Mouse (Mus musculus) intestine, embryonic 14.5 days (tissue): Measurements from ENCODE around the gene Cdk2ap2. TPM values are rescaled to one million over a fixed set of nuclear protein-coding genes. Genes with fewer than 3 reads are reported as not detected.

ENCODE experiments used
- ATAC-seq: fragments of 200-750 bp; cut with Nextera tagmentation; replicated peaks from 2 replicates; pipeline ENCODE4 v1.8.0; 2017; ENCODE audit warnings: low read depth, moderate number of reproducible peaks, moderate TSS enrichment, moderate library complexity; ENCODE audit not compliant: low FRiP score, low TSS enrichment
- DNase-seq: peaks from one replicate; pipeline ENCODE4 v3.0.0-alpha.2; 2018; ENCODE audit warnings: low spot score
- H3K27ac ChIP-seq: fragments of 300-500 bp; sonication (generic); 2 replicates; pipeline ENCODE4 v1.5.1; 2014; ENCODE audit warnings: low read depth, mild to moderate bottlenecking, control low read depth
- H3K27me3 ChIP-seq: fragments of 300-500 bp; sonication (generic); replicated peaks from 2 replicates; pipeline ENCODE4 v1.6.1; 2014; ENCODE audit warnings: low read length, control low read depth; ENCODE audit not compliant: control insufficient read depth, insufficient read depth
- H3K36me3 ChIP-seq: fragments of 300-500 bp; sonication (generic); 2 replicates; pipeline ENCODE4 v1.6.1; 2014; ENCODE audit warnings: low read length, control low read depth; ENCODE audit not compliant: control insufficient read depth, insufficient read depth
- H3K4me1 ChIP-seq: fragments of 300-500 bp; sonication (generic); replicated peaks from 2 replicates; pipeline ENCODE4 v1.6.1; 2014; ENCODE audit warnings: low read length, control low read depth, mixed read lengths; ENCODE audit not compliant: control insufficient read depth, insufficient read depth
- H3K4me2 ChIP-seq: fragments of 300-500 bp; sonication (generic); 2 replicates; pipeline ENCODE4 v1.6.1; 2014; ENCODE audit warnings: low read length
- H3K4me3 ChIP-seq: fragments of 300-500 bp; sonication (generic); 2 replicates; pipeline ENCODE4 v1.5.1; 2014; ENCODE audit warnings: low read depth, low read length, control low read depth, mixed read lengths
- H3K9ac ChIP-seq: fragments of 300-500 bp; sonication (generic); 2 replicates; pipeline ENCODE4 v1.6.1; 2014; ENCODE audit warnings: mild to moderate bottlenecking, low read length
- H3K9me3 ChIP-seq: fragments of 300-500 bp; sonication (generic); 2 replicates; pipeline ENCODE4 v1.6.1; 2016; ENCODE audit warnings: low read length, control low read depth; ENCODE audit not compliant: control insufficient read depth
- WGBS: fragments of 180-500 bp; shearing (Covaris S2); extraction: QIAGEN DNeasy Blood & Tissue Kit; methylation state at CpG from one replicate; pipeline ENCODE4 v1.1.7; 2014; 5-methylcytosine and 5-hydroxymethylcytosine counted together
- polyA plus RNA-seq: library from polyadenylated mRNA; unstranded; fragments of >200 nt; fragmentation: Nextera tagmentation; extraction: Ambion mirVana; gene quantifications from 2 replicates; pipeline ENCODE4 v1.2.1, GENCODE M21; 2014

The Cdk2ap2 gene
- polyA plus RNA-seq, 1 experiment from 2014 or later, result 103 TPM

- H3K36me3 ChIP-seq, result no peaks in the 10 kb centered on the region
- H3K4me2 ChIP-seq, result no peak overlapping the region
- H3K4me3 ChIP-seq, result no peak overlapping the region
- no peak overlapping the region for H3K9ac ChIP-seq
- no peak overlapping the region for H3K27ac ChIP-seq
- DNase-seq, result no peak
- no peaks in the 10 kb centered on the region for H3K9me3 ChIP-seq
- WGBS, result 74% methylated on average over 6 of the region's 6 CpGs
- no peak for ATAC-seq
- no peaks in the 10 kb centered on the region for H3K4me1 ChIP-seq
- no peaks in the 10 kb centered on the region for H3K27me3 ChIP-seq
Measured at GRCm38 (mm10) chr19:4072706-4073424, 24.1 kb upstream of the Cdk2ap2 start.

- no peak overlapping the region for H3K4me2 ChIP-seq
- 91% methylated on average over 1 of the region's 1 CpGs for WGBS
- no peak overlapping the region for H3K9ac ChIP-seq
- ATAC-seq (no peak), DNase-seq (no peak)
- H3K4me1 ChIP-seq, result no peaks in the 10 kb centered on the region
- no peaks in the 10 kb centered on the region for H3K36me3 ChIP-seq
- no peaks in the 10 kb centered on the region for H3K27me3 ChIP-seq
- no peaks in the 10 kb centered on the region for H3K9me3 ChIP-seq
- H3K4me3 ChIP-seq, result no peak overlapping the region
- H3K27ac ChIP-seq, result no peak overlapping the region
Measured at GRCm38 (mm10) chr19:4075531-4075930, 21.5 kb upstream of the Cdk2ap2 start.

- H3K9me3 ChIP-seq, result no peaks in the 10 kb centered on the region
- H3K4me2 ChIP-seq, result no peak overlapping the region
- no peak overlapping the region for H3K4me3 ChIP-seq
- no peaks in the 10 kb centered on the region for H3K36me3 ChIP-seq
- no peak overlapping the region for H3K27ac ChIP-seq
- ATAC-seq, result no peak
- H3K27me3 ChIP-seq, result no peaks in the 10 kb centered on the region
- no peak overlapping the region for H3K9ac ChIP-seq
- 66% methylated on average over 1 of the region's 1 CpGs for WGBS
- DNase-seq, result no peak
- H3K4me1 ChIP-seq, result no peaks in the 10 kb centered on the region
Measured at GRCm38 (mm10) chr19:4079594-4079993, 17.4 kb upstream of the Cdk2ap2 start.

- Histone ChIP-seq H3K4me2 (no peak overlapping the region), H3K9me3 (no peaks in the 10 kb centered on the region), H3K9ac (no peak overlapping the region), H3K4me3 (no peak overlapping the region), H3K36me3 (no peaks in the 10 kb centered on the region), H3K27me3 (no peaks in the 10 kb centered on the region), H3K27ac (no peak overlapping the region), H3K4me1 (no peaks in the 10 kb centered on the region)
- DNase-seq, result no peak
- no peak for ATAC-seq
- 67% methylated on average over 8 of the region's 8 CpGs for WGBS
Measured at GRCm38 (mm10) chr19:4080511-4081009, 16.4 kb upstream of the Cdk2ap2 start.

GRCm38 (mm10) chr19:4081394-4081793, 15.6 kb upstream of the Cdk2ap2 start, which contains the start of gene Cabp2:
Cabp2 (plus strand) TSS chr19:4081578.
- Histone ChIP-seq H3K27me3 (no peaks in the 10 kb centered on the region), H3K4me3 (no peak within 1 kb of the TSS), H3K9ac (no peak within 1 kb of the TSS), H3K36me3 (no peaks in the 10 kb centered on the region), H3K27ac (no peak within 1 kb of the TSS), H3K4me2 (no peak within 1 kb of the TSS), H3K9me3 (no peaks in the 10 kb centered on the region), H3K4me1 (no peaks in the 10 kb centered on the region)
- DNase-seq (no peak), ATAC-seq (no peak)
- WGBS, result 71% methylated on average over 3 of the region's 3 CpGs

GRCm38 (mm10) chr19:4082219-4082965, 14.6 kb upstream of the Cdk2ap2 start:
- DNase-seq (no peak), ATAC-seq (no peak)
- H3K27ac ChIP-seq, result no peak overlapping the region
- no peak overlapping the region for H3K4me2 ChIP-seq
- H3K36me3 ChIP-seq, result no peaks in the 10 kb centered on the region
- no peaks in the 10 kb centered on the region for H3K4me1 ChIP-seq
- no peaks in the 10 kb centered on the region for H3K27me3 ChIP-seq
- H3K9ac ChIP-seq, result no peak overlapping the region
- WGBS, result 81% methylated on average over 11 of the region's 11 CpGs
- H3K4me3 ChIP-seq, result no peak overlapping the region
- no peaks in the 10 kb centered on the region for H3K9me3 ChIP-seq

GRCm38 (mm10) chr19:4083316-4083715, 13.7 kb upstream of the Cdk2ap2 start:
- Histone ChIP-seq H3K4me2 (no peak overlapping the region), H3K27ac (no peak overlapping the region), H3K27me3 (no peaks in the 10 kb centered on the region), H3K4me3 (no peak overlapping the region), H3K4me1 (no peaks in the 10 kb centered on the region), H3K9me3 (no peaks in the 10 kb centered on the region), H3K36me3 (no peaks in the 10 kb centered on the region), H3K9ac (no peak overlapping the region)
- no peak for ATAC-seq
- 83% methylated on average over 7 of the region's 7 CpGs for WGBS
- DNase-seq, result no peak

- DNase-seq (no peak), ATAC-seq (no peak)
- H3K4me1 ChIP-seq, result no peaks in the 10 kb centered on the region
Measured at GRCm38 (mm10) chr19:4083826-4084225, 13.2 kb upstream of the Cdk2ap2 start.

More at GRCm38 (mm10) chr19:4083826-4084225, 13.2 kb upstream of the Cdk2ap2 start:
- no peaks in the 10 kb centered on the region for H3K27me3 ChIP-seq
- H3K4me3 ChIP-seq, result no peak overlapping the region
- no peak overlapping the region for H3K9ac ChIP-seq
- H3K9me3 ChIP-seq, result no peaks in the 10 kb centered on the region
- no peak overlapping the region for H3K4me2 ChIP-seq
- no peaks in the 10 kb centered on the region for H3K36me3 ChIP-seq
- 24% methylated on average over 8 of the region's 8 CpGs for WGBS
- no peak overlapping the region for H3K27ac ChIP-seq
